Mouse (Mus musculus) T-helper 1 cell (primary cell): ENCODE data around the gene Chsy1.

Experiments used
- in situ Hi-C: fragments of 300-600 bp; cut with MboI, MseI; formaldehyde crosslinking; loops from one replicate; pipeline ENCODE4 v1.15.1; 2025; ENCODE audit warnings: high pct_unique_total_duplicates

Gene Chsy1

DNA sequence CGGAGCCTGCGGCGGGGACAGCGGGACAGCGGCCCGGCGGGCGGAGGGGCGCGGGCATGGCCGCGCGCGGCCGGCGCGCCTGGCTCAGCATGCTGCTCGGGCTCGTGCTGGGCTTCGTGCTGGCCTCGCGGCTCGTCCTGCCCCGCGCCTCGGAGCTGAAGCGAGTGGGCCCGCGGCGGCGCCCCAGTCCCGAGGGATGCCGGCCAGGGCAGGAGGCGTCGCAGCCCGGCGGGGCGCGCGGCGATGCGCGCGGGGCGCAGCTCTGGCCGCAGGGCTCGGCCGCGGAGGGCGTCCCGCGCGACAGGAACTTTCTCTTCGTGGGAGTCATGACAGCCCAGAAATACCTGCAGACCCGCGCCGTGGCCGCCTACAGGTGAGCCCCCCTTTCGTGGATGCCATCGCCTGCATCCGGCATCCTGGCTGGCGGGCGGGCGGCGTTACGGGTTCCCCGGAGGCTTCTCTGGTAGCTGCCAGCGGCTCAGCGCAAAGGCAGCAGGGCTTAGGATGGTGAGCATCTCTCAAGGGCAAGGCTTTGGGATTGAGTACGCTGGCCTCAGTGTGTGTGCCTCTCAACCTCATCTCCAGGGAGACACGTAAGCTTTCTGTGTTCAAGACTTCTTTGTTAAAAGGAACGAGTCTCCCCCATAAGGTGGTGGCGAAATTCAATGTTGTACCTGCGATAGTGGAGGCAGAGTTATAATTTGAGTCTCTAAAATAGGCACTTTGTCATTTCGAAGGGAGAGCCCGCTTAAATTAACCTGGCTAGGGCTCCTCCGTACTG lies 730 bp downstream of the Chsy1 start:
- in situ Hi-C loops: loop anchor here (25.0 kb wide), 1 partner anchor 152 kb away; no protein-coding TSS in a partner anchor

DNA sequence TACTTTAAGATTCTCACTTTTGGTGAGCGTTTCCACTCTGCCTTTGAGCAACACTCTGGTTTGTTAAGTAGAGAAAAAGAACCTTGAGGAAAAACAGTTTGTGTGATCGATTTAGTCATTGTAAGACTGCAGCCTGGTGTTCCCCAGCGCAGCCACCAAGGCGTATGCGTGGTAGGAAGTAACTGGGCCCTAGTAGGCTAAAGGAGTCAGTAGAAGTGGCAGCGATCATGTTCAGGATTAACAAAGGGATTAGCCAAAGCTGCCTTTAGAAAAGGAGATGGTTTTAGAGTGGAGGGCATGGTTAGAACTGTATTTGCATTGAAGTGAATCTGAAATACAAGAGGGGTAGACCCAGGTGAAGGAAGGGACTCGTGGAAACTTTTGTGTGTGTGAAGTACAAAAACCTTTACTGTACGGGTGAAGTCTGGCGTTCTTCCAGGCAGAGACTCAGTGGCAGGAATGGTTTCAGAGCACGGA lies 1.4 kb downstream of the Chsy1 start:
- in situ Hi-C loops: loop anchor here (25.0 kb wide), 1 partner anchor 152 kb away; no protein-coding TSS in a partner anchor

DNA sequence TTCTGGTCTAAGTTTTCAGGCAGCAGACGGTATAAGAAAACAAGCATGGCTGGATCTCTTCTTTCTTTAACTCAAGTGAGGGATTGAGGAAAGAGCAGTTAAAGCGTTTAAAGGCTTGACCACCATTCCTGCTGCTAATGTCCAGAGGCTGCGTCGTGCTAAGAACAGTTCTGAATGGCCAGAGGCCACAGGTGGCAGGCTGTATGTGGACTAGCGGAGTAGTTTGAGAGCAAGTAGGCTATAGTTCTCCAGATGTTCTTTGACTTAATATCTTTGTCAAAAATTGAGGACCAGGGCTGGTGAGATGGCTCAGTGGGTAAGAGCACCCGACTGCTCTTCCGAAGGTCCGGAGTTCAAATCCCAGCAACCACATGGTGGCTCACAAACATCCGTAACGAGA lies 1.9 kb downstream of the Chsy1 start:
- in situ Hi-C loops: loop anchor here (25.0 kb wide), 1 partner anchor 151 kb away; no protein-coding TSS in a partner anchor

DNA sequence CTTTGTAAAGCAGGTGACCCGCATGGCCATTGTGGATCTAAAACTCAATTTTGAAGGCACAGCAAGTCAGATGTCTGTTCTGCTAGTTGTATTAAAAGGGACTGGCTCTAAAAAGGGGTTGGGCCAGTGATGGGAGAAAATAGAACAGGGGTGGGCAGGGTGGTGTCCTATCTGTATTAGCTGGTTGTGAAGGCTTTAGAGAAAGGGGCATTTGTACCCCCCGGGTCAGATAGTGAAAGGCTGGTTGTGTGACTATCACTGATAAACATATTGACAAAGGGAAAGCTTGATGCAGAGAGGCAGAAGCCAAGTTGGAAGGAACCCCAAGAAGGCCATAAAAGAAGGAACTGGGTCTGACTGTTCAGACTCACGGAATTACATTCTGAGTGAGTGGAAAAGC lies 4.2 kb downstream of the Chsy1 start:
- in situ Hi-C loops: loop anchor here (25.0 kb wide), 1 partner anchor 149 kb away; no protein-coding TSS in a partner anchor

DNA sequence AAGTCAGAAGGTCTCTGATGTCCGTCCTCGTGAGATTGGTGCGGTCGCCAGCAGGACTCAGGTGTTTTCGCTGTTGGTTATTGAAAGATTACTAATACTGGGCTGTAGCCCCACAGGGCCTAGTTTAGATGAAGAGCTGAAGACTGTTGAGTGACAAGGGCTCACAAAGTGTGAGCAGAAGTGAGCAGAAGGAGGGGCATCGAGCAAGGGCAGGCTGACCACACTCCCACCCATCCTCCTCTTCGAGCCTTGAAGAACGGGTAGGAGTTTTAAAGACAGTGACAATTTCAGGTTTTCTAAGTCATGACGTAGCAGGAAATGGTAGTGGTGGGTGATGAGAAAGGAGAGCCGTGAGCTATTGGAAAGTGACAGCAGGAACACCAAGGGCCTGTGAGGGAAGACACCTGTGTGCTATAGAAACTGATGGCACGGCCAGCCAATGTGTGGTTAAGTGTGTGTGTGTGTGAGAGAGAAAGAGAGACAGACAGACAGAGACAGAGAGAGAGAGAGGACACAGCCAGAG lies 6.6 kb downstream of the Chsy1 start:
- in situ Hi-C loops: loop anchor here (25.0 kb wide), 1 partner anchor 146 kb away; no protein-coding TSS in a partner anchor

DNA sequence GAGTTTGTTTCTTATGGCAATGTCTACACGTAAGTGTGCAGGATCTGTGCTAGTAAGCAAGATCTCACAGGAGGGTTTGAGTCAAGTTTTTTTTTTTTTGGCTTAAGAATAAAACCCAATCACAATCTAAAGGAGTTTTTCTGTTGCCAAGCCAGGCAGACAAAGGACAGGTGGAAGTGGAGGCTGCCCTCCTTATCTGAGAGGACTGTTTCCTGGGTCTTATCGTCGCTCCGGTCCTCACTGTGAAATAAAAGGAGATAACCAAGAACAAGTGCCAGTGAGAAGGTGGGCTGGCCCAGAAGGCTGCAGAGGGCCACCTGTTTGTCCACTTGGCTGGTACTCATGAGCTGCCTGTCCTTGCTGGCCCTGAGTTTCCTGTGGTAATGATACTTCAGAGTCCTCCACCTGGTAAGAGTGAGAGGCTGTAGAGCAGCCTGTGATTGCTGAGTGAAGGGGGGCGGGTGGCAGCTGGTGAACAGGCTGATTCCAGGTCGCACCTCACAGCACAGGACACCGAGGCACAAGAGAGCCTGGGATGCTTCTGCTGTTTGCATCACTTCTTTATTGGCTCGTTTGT lies 7.7 kb downstream of the Chsy1 start:
- in situ Hi-C loops: loop anchor here (25.0 kb wide), 1 partner anchor 145 kb away; no protein-coding TSS in a partner anchor

DNA sequence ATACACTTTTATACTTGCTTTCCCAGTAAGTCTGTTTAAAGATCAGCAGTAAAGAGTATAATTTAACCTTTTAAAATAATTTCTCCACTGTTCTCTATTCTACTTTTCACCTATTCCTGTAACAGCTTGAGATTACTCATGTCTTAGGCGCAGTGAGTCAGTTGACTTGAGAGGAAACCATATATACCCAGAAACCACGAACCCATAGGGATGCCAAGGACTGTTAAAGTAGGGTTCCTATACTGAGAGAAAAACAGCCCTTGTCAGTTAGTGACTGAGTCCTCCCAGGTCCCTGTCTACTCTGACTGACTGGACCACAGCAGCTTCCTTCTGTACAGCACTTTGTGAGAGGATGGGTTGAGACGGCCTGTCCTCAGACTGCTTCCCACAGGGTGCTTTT lies 8.7 kb downstream of the Chsy1 start:
- in situ Hi-C loops: loop anchor here (25.0 kb wide), 1 partner anchor 144 kb away; no protein-coding TSS in a partner anchor

DNA sequence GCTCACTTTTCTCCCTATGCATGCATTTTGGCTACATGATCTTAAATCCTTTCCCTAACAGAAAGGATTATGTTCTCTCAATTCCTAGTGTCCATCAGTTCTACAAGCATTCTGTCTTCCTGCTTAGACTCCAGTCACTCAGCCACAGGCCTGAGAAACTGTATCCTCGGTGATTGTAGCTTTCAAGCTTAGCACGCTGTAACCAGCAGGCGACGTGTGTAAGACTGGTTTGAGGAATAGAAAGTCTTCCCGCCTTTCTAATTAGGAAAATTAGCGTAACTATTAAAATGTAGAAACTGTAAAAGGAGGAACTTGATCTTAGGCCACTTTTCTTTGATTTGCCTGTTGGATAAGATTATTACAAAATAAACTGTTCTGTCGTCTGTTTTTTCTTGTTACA lies 9.5 kb downstream of the Chsy1 start:
- in situ Hi-C loops: loop anchor here (25.0 kb wide), 1 partner anchor 144 kb away; no protein-coding TSS in a partner anchor

DNA sequence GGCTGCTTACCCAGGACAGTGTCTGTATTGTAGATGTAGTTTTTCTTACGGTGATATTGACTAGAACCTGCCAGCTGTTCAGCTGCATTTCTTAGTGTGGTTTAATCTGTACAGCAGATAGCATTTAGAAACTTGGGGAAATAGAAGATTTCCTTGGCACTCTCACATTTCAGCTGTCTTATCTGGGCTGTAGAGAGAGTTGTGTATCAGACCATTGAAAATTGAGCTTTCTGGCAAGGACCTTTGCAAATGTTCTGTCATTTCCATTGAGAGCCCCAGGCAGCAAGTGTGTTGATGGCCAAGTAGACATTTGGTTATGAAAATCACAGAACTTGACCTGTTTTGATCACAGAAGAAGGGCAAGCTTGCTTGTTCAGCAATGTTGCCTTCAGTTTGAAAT lies 10.8 kb downstream of the Chsy1 start:
- in situ Hi-C loops: loop anchor here (25.0 kb wide), 1 partner anchor 142 kb away; no protein-coding TSS in a partner anchor

DNA sequence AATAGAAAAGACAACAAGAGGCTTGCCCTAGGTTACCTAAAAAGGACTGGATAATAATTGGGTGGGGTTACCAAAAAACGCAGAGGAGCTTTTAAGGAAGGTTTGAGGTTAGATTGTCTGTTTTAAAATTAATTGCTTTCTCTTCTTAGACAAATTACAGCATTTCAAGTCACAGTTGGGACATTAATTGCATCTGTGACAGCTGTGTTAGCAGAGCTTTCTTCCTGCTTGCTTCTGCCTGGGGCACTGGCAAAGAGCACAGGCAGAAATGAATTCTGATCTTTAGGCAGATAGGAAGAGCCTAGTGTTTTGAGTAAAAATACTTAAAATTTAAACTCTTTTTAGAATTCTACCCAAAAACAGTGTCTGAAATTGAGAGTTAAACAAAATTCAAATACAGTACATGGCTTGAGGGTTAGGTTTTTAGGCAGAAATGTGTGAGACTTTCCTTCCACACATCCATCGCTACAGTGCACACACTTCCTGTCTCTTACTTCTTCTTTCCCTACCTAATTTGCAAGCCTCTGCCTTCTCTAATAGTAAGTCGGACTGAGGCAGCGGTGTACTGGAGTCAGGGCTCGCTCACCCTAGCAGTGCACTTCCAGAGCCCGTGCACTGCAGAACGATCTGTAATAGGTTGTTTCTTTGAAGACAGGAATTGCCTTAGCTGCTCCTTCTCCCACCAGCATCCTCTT lies 11.5 kb downstream of the Chsy1 start:
- in situ Hi-C loops: loop anchor here (25.0 kb wide), 1 partner anchor 141 kb away; no protein-coding TSS in a partner anchor

DNA sequence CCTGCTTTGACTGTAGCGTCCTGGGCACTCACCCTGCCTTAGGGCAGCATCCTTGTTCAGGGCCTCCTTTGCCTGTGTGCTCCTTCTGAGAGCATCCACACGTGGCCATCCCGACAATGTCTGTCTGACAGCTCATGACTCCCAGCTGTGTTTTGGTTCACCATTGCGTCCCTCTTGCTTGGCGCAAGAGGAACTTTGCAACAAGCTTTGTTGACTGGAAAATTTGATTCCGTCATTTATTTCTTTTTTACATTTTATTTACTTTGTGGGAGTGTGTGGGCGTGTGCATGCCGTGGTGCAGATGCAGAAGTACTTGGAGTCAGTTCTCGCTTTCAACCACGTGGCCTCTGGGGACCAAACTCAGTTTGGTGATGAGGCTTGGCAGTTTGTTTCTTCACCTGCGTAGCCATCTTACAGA lies 15.2 kb downstream of the Chsy1 start:
- in situ Hi-C loops: loop anchor here (25.0 kb wide), 1 partner anchor 138 kb away; no protein-coding TSS in a partner anchor

DNA sequence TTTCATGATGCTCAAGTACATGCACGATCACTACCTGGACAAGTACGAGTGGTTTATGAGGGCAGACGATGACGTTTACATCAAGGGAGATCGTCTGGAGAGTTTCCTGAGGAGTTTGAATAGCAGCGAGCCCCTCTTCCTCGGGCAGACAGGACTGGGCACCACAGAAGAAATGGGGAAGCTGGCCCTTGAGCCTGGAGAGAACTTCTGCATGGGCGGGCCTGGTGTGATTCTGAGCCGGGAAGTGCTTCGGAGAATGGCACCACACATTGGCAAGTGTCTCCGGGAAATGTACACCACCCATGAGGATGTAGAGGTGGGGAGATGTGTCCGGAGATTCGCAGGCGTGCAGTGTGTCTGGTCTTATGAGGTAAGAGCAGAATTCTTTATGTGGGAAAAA lies 16.1 kb downstream of the Chsy1 start:
- in situ Hi-C loops: no loop called here

DNA sequence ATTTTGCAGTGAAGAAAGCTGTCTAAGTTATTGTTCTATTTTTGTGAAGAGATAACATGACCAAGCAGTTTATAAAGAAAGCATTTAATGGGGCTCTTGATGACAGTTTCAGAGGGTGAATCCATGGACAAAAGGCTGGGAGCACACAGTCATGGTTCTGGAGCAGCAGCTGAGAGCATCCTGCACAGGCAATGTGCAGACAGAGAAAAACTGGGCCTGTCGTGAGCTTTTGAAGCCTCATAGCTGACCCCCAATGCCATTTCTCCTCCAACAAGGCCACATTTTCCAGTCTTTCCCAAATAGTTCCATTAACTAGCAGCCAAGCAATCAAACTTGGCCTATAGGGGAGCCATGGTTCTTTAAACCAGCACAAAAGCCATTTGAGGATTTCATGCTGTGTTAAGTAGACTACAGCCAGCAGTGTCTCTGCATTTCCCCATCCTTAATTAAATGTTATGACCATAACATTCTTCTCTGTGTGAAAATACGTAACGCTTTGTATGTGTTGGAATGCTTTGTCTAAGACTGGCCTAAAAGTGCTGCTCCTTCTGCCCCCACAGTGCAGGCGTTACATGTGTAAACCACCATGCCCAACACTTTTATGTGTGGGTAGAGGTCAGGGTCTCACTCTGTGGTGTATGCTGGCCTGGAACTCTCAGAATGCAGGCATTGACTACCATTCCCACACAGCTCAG lies 18.8 kb downstream of the Chsy1 start:
- in situ Hi-C loops: no loop called here

DNA sequence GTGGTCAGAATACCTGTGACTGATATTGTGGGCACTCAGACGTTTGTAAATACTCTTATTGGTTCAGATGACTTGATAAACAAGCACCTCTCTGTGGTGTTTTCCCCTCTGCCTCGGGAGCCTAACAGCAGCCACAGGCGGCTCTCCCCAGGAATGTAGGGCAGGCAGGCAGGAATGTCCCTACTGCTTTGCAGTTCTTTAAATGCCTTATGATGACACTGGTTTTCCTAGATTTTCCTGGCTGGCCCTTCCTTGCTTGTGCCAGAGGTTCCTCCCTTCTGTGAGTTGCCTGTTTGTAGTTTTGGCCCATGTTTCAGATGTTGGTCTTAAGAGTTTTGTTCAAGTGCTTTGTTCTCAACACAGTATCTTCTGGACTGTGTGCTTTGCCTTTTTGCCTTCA lies 19.5 kb downstream of the Chsy1 start:
- in situ Hi-C loops: no loop called here

DNA sequence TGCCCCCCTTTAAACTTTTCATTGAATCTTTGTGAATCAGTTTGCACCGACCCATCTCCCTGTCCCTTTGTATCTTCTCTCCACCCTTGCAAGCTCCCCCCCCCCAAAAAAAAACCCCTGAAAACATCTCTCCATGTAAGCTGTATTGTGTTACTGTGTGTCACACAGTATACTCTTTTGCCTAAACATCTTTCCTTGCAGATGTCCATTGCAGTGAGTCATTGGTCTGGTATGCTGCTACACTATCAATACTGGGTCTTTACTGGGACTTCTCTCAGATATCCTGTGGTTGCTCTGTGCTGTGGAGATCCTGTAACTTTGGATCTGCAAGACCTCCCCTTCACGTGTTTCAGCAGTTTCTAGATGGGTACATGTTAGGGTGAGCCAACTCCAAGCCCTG lies 21.0 kb downstream of the Chsy1 start:
- in situ Hi-C loops: no loop called here

DNA sequence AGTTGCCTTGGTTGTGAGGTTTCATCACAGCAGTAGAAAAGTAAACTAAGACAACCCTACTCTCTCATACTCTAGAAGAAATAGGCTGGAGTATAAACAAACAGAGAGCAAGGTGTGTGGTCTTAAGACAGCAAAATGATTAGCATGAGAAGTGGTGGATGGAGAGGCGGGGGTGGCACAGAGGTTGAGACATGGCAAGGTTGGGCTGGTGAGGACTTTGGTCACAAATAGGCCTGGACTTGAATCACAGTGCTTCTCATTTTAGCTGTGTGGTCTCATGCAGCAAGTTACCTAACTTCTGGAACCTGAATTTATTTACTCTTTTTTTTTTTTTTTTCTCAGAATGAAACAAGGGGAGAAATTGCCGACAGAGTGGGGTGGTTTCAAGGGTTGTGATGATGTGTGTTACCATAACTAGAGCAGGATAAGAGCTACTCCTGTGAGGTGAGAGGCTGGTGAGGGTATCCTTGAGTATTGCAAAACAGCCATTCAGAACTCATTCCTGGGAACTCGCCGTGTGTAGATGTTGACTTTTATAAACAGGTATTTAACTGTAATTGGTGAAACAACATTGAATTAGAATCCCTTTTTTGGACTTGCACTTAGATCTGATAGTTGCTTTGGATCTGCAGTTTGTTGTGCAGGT lies 22.6 kb downstream of the Chsy1 start:
- in situ Hi-C loops: no loop called here

DNA sequence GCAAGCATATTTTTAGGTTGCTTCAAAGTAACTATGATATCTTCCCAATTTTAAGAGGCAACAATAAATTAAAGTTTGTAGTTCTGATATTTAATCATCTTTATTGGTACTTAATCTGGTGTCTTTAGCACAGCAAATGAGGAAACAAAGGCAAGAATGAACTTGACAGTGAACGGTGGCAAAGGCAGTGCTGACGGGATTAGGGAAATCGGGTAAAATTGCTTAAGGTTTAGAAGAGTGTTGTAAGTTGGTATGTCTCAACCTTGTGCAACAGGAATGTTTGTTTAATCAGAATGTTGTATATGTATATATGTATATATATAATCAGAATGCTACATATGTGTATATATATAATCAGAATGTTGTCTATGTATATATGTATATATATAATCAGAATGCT lies 24.8 kb downstream of the Chsy1 start:
- in situ Hi-C loops: no loop called here

DNA sequence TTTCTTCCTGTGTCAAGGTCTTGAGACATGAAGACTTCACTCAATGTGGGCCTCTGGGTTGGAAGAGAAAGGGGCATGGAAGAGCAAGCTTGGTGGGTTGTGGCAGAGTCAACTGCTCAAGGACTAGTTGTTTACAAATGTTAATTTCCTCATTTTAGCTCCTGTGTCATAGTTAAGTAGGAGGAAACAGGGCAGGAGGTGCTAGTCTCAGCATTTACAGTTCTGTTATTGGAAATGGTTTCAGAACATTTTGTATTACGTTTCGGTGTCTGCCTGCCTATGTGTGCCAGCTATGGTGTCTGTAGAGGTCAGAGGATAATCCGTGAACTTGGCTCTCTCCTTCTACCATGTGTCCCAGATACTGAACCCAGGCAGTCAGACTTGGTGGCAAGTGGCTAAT lies 26.3 kb downstream of the Chsy1 start:
- in situ Hi-C loops: no loop called here

DNA sequence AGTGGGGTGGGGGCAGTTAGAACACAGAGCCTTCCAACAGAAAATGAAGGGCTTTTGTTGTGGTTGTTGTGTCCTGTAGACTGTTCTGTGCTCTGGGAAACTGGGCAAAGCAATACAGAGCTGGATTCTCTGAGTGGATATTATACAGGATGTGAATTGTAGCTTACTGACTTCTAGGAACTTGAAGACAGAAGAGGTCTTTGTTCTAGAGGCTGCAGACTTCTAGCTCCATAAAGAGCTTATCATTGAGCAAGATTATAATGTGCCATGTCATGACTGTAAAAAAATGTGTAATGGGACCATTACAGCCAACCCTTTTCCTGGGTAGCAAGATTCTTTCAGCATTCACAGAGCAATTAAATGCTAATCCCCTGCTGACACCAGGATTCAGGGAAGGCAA lies 26.9 kb downstream of the Chsy1 start:
- in situ Hi-C loops: no loop called here

DNA sequence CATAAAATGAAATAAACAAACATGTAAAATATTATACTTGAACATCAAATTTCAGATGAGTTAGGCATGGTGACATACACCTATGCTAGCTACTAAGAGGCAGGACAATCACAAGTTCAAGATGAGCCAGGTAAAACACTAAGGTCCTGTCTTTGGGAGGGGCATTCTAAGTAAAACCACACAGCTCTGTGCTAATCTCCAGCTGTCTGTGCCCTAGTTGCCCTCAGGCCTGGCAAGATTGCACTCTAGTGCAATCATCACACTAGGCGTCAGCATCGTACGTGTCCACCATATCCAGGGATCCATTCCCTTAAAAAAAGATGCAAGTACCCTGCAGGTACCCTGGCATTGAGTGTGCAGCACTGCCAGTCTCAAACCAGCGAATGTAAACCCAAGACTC lies 28.0 kb downstream of the Chsy1 start:
- in situ Hi-C loops: no loop called here

DNA sequence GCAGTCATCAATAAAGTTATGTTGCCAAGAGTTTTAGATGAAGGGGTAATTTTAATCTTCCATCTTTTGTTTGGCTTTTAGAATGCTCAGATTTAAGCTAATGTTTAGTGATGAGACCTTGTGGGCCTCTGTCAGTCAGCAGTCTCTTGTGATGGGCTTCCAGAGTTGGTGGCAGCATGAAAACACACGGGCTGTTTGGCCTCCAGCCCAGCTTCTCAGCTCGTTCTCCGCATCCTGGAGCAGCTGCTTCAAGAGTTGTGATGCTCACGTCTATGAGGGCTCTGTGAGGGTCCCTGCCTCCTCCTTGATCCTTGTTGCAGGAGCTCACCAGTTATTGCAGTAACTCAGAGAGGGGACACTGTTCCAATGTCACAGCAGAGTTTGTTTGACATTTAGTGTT lies 29.0 kb downstream of the Chsy1 start:
- in situ Hi-C loops: no loop called here
